Mouse (Mus musculus): ENCODE measurements at regions not wholly inside any gene's neighbourhood (a gene's known extent, or its start where the extent isn't known, plus 50 kb on each side); places are given as distances from the start of the nearest gene placed in this dataset.

- no peak for ATAC-seq (ENCODE audit: low read depth)
- no peak overlapping the region for H3K9ac ChIP-seq (ENCODE audit: low read depth, low read length)
- WGBS = 86% methylated on average over 3 of the region's 3 CpGs
These were observed 201.5 kb upstream of the Ift57 start for GRCm38 (mm10) chr16:49497521-49498010.

GRCm38 (mm10) chr16:49500818-49501217 lies 198.2 kb upstream of the Ift57 start:
- no peak overlapping the region for H3K4me2 ChIP-seq (ENCODE audit: low read depth, low read length)
- 29% methylated on average over 4 of the region's 4 CpGs for WGBS
- H3K9me3 ChIP-seq (ENCODE audit: control insufficient read depth, low read length) = no peaks in the 10 kb centered on the region
- peak; percentile 74; the same call in 1 of the 2 replicates for ATAC-seq (ENCODE audit: low read depth)
- H3K27me3 ChIP-seq (replicated peaks; ENCODE audit: control insufficient read depth, insufficient read depth, low read length) = no peaks in the 10 kb centered on the region
- no peak overlapping the region for H3K27ac ChIP-seq (replicated peaks; ENCODE audit: low read depth, low read length)
- no peak overlapping the region for H3K9ac ChIP-seq (ENCODE audit: low read depth, low read length)
- no peak overlapping the region for H3K4me3 ChIP-seq (ENCODE audit: low read depth, low read length)
- H3K4me1 ChIP-seq (ENCODE audit: control insufficient read depth, insufficient read depth, low read length) = no peaks in the 10 kb centered on the region
- H3K36me3 ChIP-seq (ENCODE audit: control insufficient read depth, insufficient read depth, low read length) = no peaks in the 10 kb centered on the region
- peak; percentile 42 for DNase-seq (ENCODE audit: low spot score)

More at GRCm38 (mm10) chr16:49497521-49498010, 201.5 kb upstream of the Ift57 start:
- H3K36me3 ChIP-seq (ENCODE audit: control insufficient read depth, insufficient read depth, low read length) = no peaks in the 10 kb centered on the region
- no peaks in the 10 kb centered on the region for H3K9me3 ChIP-seq (ENCODE audit: control insufficient read depth, low read length)
- H3K27ac ChIP-seq (replicated peaks; ENCODE audit: low read depth, low read length) = no peak overlapping the region
- no peak overlapping the region for H3K4me3 ChIP-seq (ENCODE audit: low read depth, low read length)
- no peak overlapping the region for H3K4me2 ChIP-seq (ENCODE audit: low read depth, low read length)
- H3K27me3 ChIP-seq (replicated peaks; ENCODE audit: control insufficient read depth, insufficient read depth, low read length) = no peaks in the 10 kb centered on the region
- no peaks in the 10 kb centered on the region for H3K4me1 ChIP-seq (ENCODE audit: control insufficient read depth, insufficient read depth, low read length)
- DNase-seq (ENCODE audit: low spot score) = no peak

- ATAC-seq (ENCODE audit: low read depth) (no peak), DNase-seq (ENCODE audit: low spot score) (peak; percentile 36)
- no peaks in the 10 kb centered on the region for H3K36me3 ChIP-seq (ENCODE audit: control insufficient read depth, insufficient read depth, low read length)
- peak overlapping the region; percentile 21 for H3K4me2 ChIP-seq (ENCODE audit: low read depth, low read length)
- H3K4me3 ChIP-seq (ENCODE audit: low read depth, low read length) = no peak overlapping the region
- H3K4me1 ChIP-seq (ENCODE audit: control insufficient read depth, insufficient read depth, low read length) = no peaks in the 10 kb centered on the region
- 0 out of 2 replicates have a peak overlapping the region, but pooled peaks have one; percentile 19 for H3K9ac ChIP-seq (ENCODE audit: low read depth, low read length)
- H3K27ac ChIP-seq (replicated peaks; ENCODE audit: low read depth, low read length) = no peak overlapping the region
- H3K27me3 ChIP-seq (replicated peaks; ENCODE audit: control insufficient read depth, insufficient read depth, low read length) = no peaks in the 10 kb centered on the region
- no peaks in the 10 kb centered on the region for H3K9me3 ChIP-seq (ENCODE audit: control insufficient read depth, low read length)
- 62% methylated on average over 14 of the region's 14 CpGs for WGBS
These were observed 195.1 kb upstream of the Ift57 start for GRCm38 (mm10) chr16:49503897-49504413.

- Histone ChIP-seq H3K27ac (replicated peaks; ENCODE audit: low read depth, low read length) (no peak overlapping the region), H3K36me3 (ENCODE audit: control insufficient read depth, insufficient read depth, low read length) (no peaks in the 10 kb centered on the region), H3K9me3 (ENCODE audit: control insufficient read depth, low read length) (no peaks in the 10 kb centered on the region), H3K4me2 (ENCODE audit: low read depth, low read length) (no peak overlapping the region), H3K27me3 (replicated peaks; ENCODE audit: control insufficient read depth, insufficient read depth, low read length) (no peaks in the 10 kb centered on the region), H3K4me3 (ENCODE audit: low read depth, low read length) (no peak overlapping the region), H3K9ac (ENCODE audit: low read depth, low read length) (no peak overlapping the region), H3K4me1 (ENCODE audit: control insufficient read depth, insufficient read depth, low read length) (no peaks in the 10 kb centered on the region)
- ATAC-seq (ENCODE audit: low read depth) (no peak), DNase-seq (ENCODE audit: low spot score) (no peak)
- WGBS = 84% methylated on average over 6 of the region's 6 CpGs
These were observed 194.4 kb upstream of the Ift57 start for GRCm38 (mm10) chr16:49504669-49505068.

GRCm38 (mm10) chr16:49505271-49505670 lies 193.8 kb upstream of the Ift57 start:
- no peaks in the 10 kb centered on the region for H3K36me3 ChIP-seq (ENCODE audit: control insufficient read depth, insufficient read depth, low read length)
- H3K27ac ChIP-seq (replicated peaks; ENCODE audit: low read depth, low read length) = no peak overlapping the region
- no peak for ATAC-seq (ENCODE audit: low read depth)
- H3K4me3 ChIP-seq (ENCODE audit: low read depth, low read length) = no peak overlapping the region
- WGBS = 73% methylated on average over 9 of the region's 9 CpGs
- no peaks in the 10 kb centered on the region for H3K4me1 ChIP-seq (ENCODE audit: control insufficient read depth, insufficient read depth, low read length)
- no peaks in the 10 kb centered on the region for H3K27me3 ChIP-seq (replicated peaks; ENCODE audit: control insufficient read depth, insufficient read depth, low read length)
- H3K9ac ChIP-seq (ENCODE audit: low read depth, low read length) = no peak overlapping the region
- no peak for DNase-seq (ENCODE audit: low spot score)
- H3K4me2 ChIP-seq (ENCODE audit: low read depth, low read length) = no peak overlapping the region
- H3K9me3 ChIP-seq (ENCODE audit: control insufficient read depth, low read length) = no peaks in the 10 kb centered on the region

GRCm38 (mm10) chr16:49518844-49519243 lies 180.2 kb upstream of the Ift57 start:
- no peaks in the 10 kb centered on the region for H3K9me3 ChIP-seq (ENCODE audit: control insufficient read depth, low read length)
- no peaks in the 10 kb centered on the region for H3K36me3 ChIP-seq (ENCODE audit: control insufficient read depth, insufficient read depth, low read length)
- H3K4me1 ChIP-seq (ENCODE audit: control insufficient read depth, insufficient read depth, low read length) = no peaks in the 10 kb centered on the region
- H3K9ac ChIP-seq (ENCODE audit: low read depth, low read length) = no peak overlapping the region
- H3K27ac ChIP-seq (replicated peaks; ENCODE audit: low read depth, low read length) = no peak overlapping the region
- ATAC-seq (ENCODE audit: low read depth) (no peak), DNase-seq (ENCODE audit: low spot score) (no peak)
- H3K27me3 ChIP-seq (replicated peaks; ENCODE audit: control insufficient read depth, insufficient read depth, low read length) = no peaks in the 10 kb centered on the region
- H3K4me3 ChIP-seq (ENCODE audit: low read depth, low read length) = no peak overlapping the region
- H3K4me2 ChIP-seq (ENCODE audit: low read depth, low read length) = no peak overlapping the region
- 87% methylated on average over 3 of the region's 3 CpGs for WGBS

- 73% methylated on average over 3 of the region's 3 CpGs for WGBS
- H3K36me3 ChIP-seq (ENCODE audit: control insufficient read depth, insufficient read depth, low read length) = no peaks in the 10 kb centered on the region
- no peak overlapping the region for H3K27ac ChIP-seq (replicated peaks; ENCODE audit: low read depth, low read length)
- no peak for DNase-seq (ENCODE audit: low spot score)
- no peaks in the 10 kb centered on the region for H3K9me3 ChIP-seq (ENCODE audit: control insufficient read depth, low read length)
- no peak overlapping the region for H3K9ac ChIP-seq (ENCODE audit: low read depth, low read length)
- H3K27me3 ChIP-seq (replicated peaks; ENCODE audit: control insufficient read depth, insufficient read depth, low read length) = no peaks in the 10 kb centered on the region
- no peak for ATAC-seq (ENCODE audit: low read depth)
- H3K4me2 ChIP-seq (ENCODE audit: low read depth, low read length) = no peak overlapping the region
- H3K4me1 ChIP-seq (ENCODE audit: control insufficient read depth, insufficient read depth, low read length) = no peaks in the 10 kb centered on the region
- no peak overlapping the region for H3K4me3 ChIP-seq (ENCODE audit: low read depth, low read length)
These were observed 178.6 kb upstream of the Ift57 start for GRCm38 (mm10) chr16:49520411-49520810.

GRCm38 (mm10) chr16:49521685-49522084 lies 177.3 kb upstream of the Ift57 start:
- ATAC-seq (ENCODE audit: low read depth) = no peak
- WGBS = 66% methylated on average over 2 of the region's 2 CpGs
- Histone ChIP-seq H3K9ac (ENCODE audit: low read depth, low read length) (no peak overlapping the region), H3K9me3 (ENCODE audit: control insufficient read depth, low read length) (no peaks in the 10 kb centered on the region), H3K4me2 (ENCODE audit: low read depth, low read length) (no peak overlapping the region), H3K4me3 (ENCODE audit: low read depth, low read length) (no peak overlapping the region), H3K27me3 (replicated peaks; ENCODE audit: control insufficient read depth, insufficient read depth, low read length) (no peaks in the 10 kb centered on the region), H3K4me1 (ENCODE audit: control insufficient read depth, insufficient read depth, low read length) (no peaks in the 10 kb centered on the region), H3K27ac (replicated peaks; ENCODE audit: low read depth, low read length) (no peak overlapping the region), H3K36me3 (ENCODE audit: control insufficient read depth, insufficient read depth, low read length) (no peaks in the 10 kb centered on the region)
- DNase-seq (ENCODE audit: low spot score) = no peak

GRCm38 (mm10) chr16:49522576-49522975 lies 176.5 kb upstream of the Ift57 start:
- Histone ChIP-seq H3K9me3 (ENCODE audit: control insufficient read depth, low read length) (no peaks in the 10 kb centered on the region), H3K27ac (replicated peaks; ENCODE audit: low read depth, low read length) (no peak overlapping the region), H3K9ac (ENCODE audit: low read depth, low read length) (no peak overlapping the region), H3K27me3 (replicated peaks; ENCODE audit: control insufficient read depth, insufficient read depth, low read length) (no peaks in the 10 kb centered on the region), H3K4me1 (ENCODE audit: control insufficient read depth, insufficient read depth, low read length) (no peaks in the 10 kb centered on the region), H3K4me3 (ENCODE audit: low read depth, low read length) (no peak overlapping the region), H3K4me2 (ENCODE audit: low read depth, low read length) (no peak overlapping the region), H3K36me3 (ENCODE audit: control insufficient read depth, insufficient read depth, low read length) (no peaks in the 10 kb centered on the region)
- ATAC-seq (ENCODE audit: low read depth) = no peak
- no peak for DNase-seq (ENCODE audit: low spot score)
- 71% methylated on average over 5 of the region's 5 CpGs for WGBS

All from embryonic facial prominence, embryonic 14.5 days (tissue).